Mouse (Mus musculus) erythroblast, embryonic 14.5 days (primary cell): ENCODE measurements around the gene Marc2.

Source experiments
- GATA1 ChIP-seq: IDR thresholded peaks from 2 replicates; pipeline ENCODE4 v1.6.1; 2012; ENCODE audit warnings: low read length, inconsistent platforms, mixed read lengths
- TAL1 ChIP-seq: IDR thresholded peaks from 3 replicates; pipeline ENCODE4 v1.6.1; 2012; ENCODE audit warnings: low read length, inconsistent platforms, mixed read lengths

DNA sequence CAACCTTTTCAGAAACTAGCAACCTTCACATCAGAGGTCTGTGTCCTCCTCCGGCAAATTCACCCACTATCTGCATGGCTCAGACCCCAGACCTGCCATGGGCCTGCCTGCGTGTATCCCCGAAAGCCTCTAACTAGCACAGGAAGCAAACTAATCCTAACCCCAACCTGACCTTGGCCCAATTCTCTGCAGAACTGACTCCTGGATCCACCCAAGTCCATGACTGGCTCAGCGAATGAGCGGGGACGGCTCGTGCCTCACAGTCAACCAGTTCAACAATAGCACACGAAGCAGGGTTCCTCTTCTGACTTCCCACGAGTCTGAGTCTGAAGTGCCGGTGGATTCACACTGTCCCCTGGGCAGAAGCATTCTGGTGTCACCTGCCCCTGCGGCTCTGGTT, 27.7 kb upstream of the Marc2 start:
- no peak for TF ChIP-seq GATA1
- TF ChIP-seq TAL1: no peak
